Mouse (Mus musculus) heart, postnatal 36 days (tissue): ENCODE results near the gene P2ry6. TPM values are rescaled to one million over a fixed set of nuclear protein-coding genes. Genes with fewer than 3 reads are reported as not detected.

Experiments used
- DNase-seq, 2 experiments: peaks; one replicate each; pipeline ENCODE4 v3.0.0; 2021 to 2022
- intact Hi-C: fragments of 180-260 bp; cut with DNase I; formaldehyde crosslinking; loops from one replicate; pipeline ENCODE4 v1.15.1; 2025
- total RNA-seq, 2 experiments: library from RNA; stranded (reverse); gene quantifications; 2 replicates each; pipeline ENCODE4 v1.2.3; 2021

The P2ry6 gene
- total RNA-seq, 2 experiments from 2014 or later, result 4.3 to 4.7 TPM

- DNase-seq, result no peak
- intact Hi-C loops, result no loop called here
Measured at GRCm38 (mm10) chr7:100921289-100921688, 53.2 kb downstream of the P2ry6 start.

- intact Hi-C loops, result no loop called here
- DNase-seq, result no peak
Measured at GRCm38 (mm10) chr7:100919809-100920107, 54.7 kb downstream of the P2ry6 start.

GRCm38 (mm10) chr7:100919006-100919808 is 55.2 kb downstream of the P2ry6 start:
- DNase-seq, result no peak
- intact Hi-C loops, result no loop called here

- DNase-seq, result peak; percentile 66 to 73
- intact Hi-C loops, result no loop called here
Measured at GRCm38 (mm10) chr7:100918176-100918575, 56.3 kb downstream of the P2ry6 start.

GRCm38 (mm10) chr7:100917751-100918150 is 56.7 kb downstream of the P2ry6 start:
- DNase-seq, result no peak
- intact Hi-C loops, result no loop called here

GRCm38 (mm10) chr7:100916526-100916925 is 57.9 kb downstream of the P2ry6 start:
- intact Hi-C loops, result no loop called here

GRCm38 (mm10) chr7:100915204-100915603 is 59.2 kb downstream of the P2ry6 start:
- no peak for DNase-seq
- intact Hi-C loops, result no loop called here

More at GRCm38 (mm10) chr7:100916526-100916925, 57.9 kb downstream of the P2ry6 start:
- DNase-seq, result no peak

GRCm38 (mm10) chr7:100911791-100912190 is 62.7 kb downstream of the P2ry6 start:
- DNase-seq, result no peak
- intact Hi-C loops, result no loop called here

GRCm38 (mm10) chr7:100911246-100911770 is 63.1 kb downstream of the P2ry6 start:
- no peak for DNase-seq

GRCm38 (mm10) chr7:100908567-100908966 is 65.9 kb downstream of the P2ry6 start:
- DNase-seq, result peak in 1 of 2 experiments; percentile 59
- intact Hi-C loops, result loop anchor here (2.0 to 10.0 kb wide), 2 partner anchors 56 to 326 kb away; no protein-coding TSS in a partner anchor

More at GRCm38 (mm10) chr7:100911246-100911770, 63.1 kb downstream of the P2ry6 start:
- intact Hi-C loops, result no loop called here

GRCm38 (mm10) chr7:100908061-100908460 is 66.4 kb downstream of the P2ry6 start:
- peak; percentile 59 to 67 for DNase-seq
- intact Hi-C loops, result loop anchor here (2.0 to 10.0 kb wide), 2 partner anchors 57 to 327 kb away; no protein-coding TSS in a partner anchor

- DNase-seq, result peak; percentile 88 to 92
- intact Hi-C loops, result loop anchor here (1.0 to 10.0 kb wide), 3 partner anchors 25 to 328 kb away; partner anchors contain the start of gene Arhgef17
Measured at GRCm38 (mm10) chr7:100907231-100907630, 67.2 kb downstream of the P2ry6 start.

- no peak for DNase-seq
- intact Hi-C loops, result loop anchor here (2.0 to 10.0 kb wide), 2 partner anchors 145 to 329 kb away; no protein-coding TSS in a partner anchor
Measured at GRCm38 (mm10) chr7:100906029-100906789, 68.2 kb downstream of the P2ry6 start.

GRCm38 (mm10) chr7:100905037-100905436 is 69.4 kb downstream of the P2ry6 start:
- intact Hi-C loops, result loop anchor here (10.0 kb wide), 1 partner anchor 330 kb away; no protein-coding TSS in a partner anchor
- no peak for DNase-seq

- no peak for DNase-seq
- intact Hi-C loops, result loop anchor here (10.0 kb wide), 1 partner anchor 330 kb away; no protein-coding TSS in a partner anchor
Measured at GRCm38 (mm10) chr7:100904612-100905011, 69.8 kb downstream of the P2ry6 start.

- DNase-seq, result no peak
- intact Hi-C loops, result loop anchor here (10.0 kb wide), 1 partner anchor 332 kb away; no protein-coding TSS in a partner anchor
Measured at GRCm38 (mm10) chr7:100902451-100903137, 71.9 kb downstream of the P2ry6 start.

GRCm38 (mm10) chr7:100897828-100898227 is 76.6 kb downstream of the P2ry6 start:
- no peak for DNase-seq
- intact Hi-C loops, result no loop called here

- no peak for DNase-seq
- intact Hi-C loops, result no loop called here
Measured at GRCm38 (mm10) chr7:100894833-100895226, 79.6 kb downstream of the P2ry6 start.

- peak in 1 of 2 experiments; percentile 47 for DNase-seq
- intact Hi-C loops, result no loop called here
Measured at GRCm38 (mm10) chr7:100894057-100894832, 80.2 kb downstream of the P2ry6 start.
